Mouse (Mus musculus) ES-Bruce4 (cell line): Measurements from ENCODE around the gene Fzd2. TPM values are rescaled to one million over a fixed set of nuclear protein-coding genes. Genes with fewer than 3 reads are reported as not detected.
A peak's percentile ranks its signal among the peaks of the same experiment; 100 is the strongest.

Source experiments
- H3K27ac ChIP-seq: 2 replicates; pipeline ENCODE4 v1.5.1; 2012; ENCODE audit warnings: low read length, inconsistent platforms; ENCODE audit not compliant: insufficient read depth
- H3K27me3 ChIP-seq: 2 replicates; pipeline ENCODE4 v1.6.1; 2012; ENCODE audit warnings: mild to moderate bottlenecking, low read length, inconsistent platforms; ENCODE audit not compliant: control insufficient read depth, poor library complexity, insufficient read depth, severe bottlenecking
- H3K36me3 ChIP-seq: 2 replicates; pipeline ENCODE4 v1.6.1; 2012; ENCODE audit warnings: inconsistent platforms, mild to moderate bottlenecking, low read length, moderate library complexity; ENCODE audit not compliant: control insufficient read depth, poor library complexity, insufficient read depth, severe bottlenecking
- H3K4me1 ChIP-seq: one replicate; pipeline ENCODE4 v1.8.1; 2011; ENCODE audit warnings: low read length; ENCODE audit not compliant: control insufficient read depth, insufficient read depth
- H3K4me3 ChIP-seq: 2 replicates; pipeline ENCODE4 v1.5.1; 2011; ENCODE audit warnings: low read depth, mild to moderate bottlenecking, low read length
- H3K9ac ChIP-seq: 2 replicates; pipeline ENCODE4 v1.6.1; 2012; ENCODE audit warnings: low read depth, mild to moderate bottlenecking, inconsistent platforms; ENCODE audit not compliant: poor library complexity, severe bottlenecking
- H3K9me3 ChIP-seq: replicated peaks from 2 replicates; pipeline ENCODE4 v1.6.1; 2012; ENCODE audit warnings: mild to moderate bottlenecking, low read length, inconsistent platforms; ENCODE audit not compliant: control insufficient read depth, poor library complexity, insufficient read depth, severe bottlenecking
- CTCF ChIP-seq: IDR thresholded peaks from one replicate; pipeline ENCODE4 v1.8.1; 2011; ENCODE audit warnings: low read depth, low read length
- EP300 ChIP-seq: IDR thresholded peaks from 2 replicates; pipeline ENCODE4 v1.6.1; 2011; ENCODE audit warnings: low read depth, low read length; ENCODE audit not compliant: insufficient read depth
- POLR2A ChIP-seq: IDR thresholded peaks from one replicate; pipeline ENCODE4 v1.8.1; 2011; ENCODE audit warnings: low read length; ENCODE audit not compliant: insufficient read depth
- polyA plus RNA-seq: library from polyadenylated mRNA; stranded (reverse); fragments of >200 nt; gene quantifications from 2 replicates; pipeline ENCODE4 v1.2.4, GENCODE M21; 2011; ENCODE audit warnings: low read depth; ENCODE audit not compliant: missing spikeins, insufficient read depth, insufficient read length

Fzd2 gene
- polyA plus RNA-seq, 1 experiment = 30.3 TPM

DNA sequence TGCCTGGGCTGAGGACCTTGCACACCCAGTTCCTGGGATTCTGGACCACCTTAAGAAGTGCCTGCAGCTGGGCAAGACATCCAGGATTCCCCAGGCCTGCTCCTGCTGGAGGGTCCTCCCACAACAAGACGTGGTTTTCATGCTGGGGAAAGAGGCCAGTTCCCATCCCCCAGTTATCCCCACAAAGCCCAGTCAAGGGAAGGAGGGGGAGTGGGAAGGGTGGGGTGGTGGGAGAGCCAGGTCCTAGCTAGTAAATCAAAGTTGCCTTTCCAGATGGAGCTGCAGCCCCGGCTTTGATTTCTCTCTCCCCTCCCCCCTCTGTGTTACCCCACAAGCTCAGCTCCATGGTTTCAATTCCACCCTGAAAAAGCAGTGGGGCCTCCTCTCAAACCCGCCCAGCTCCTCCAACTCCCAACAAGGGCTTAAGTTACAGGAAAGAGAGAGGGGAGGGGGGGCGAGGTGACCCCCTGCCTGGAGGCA is 8.8 kb upstream of the Fzd2 start:
- TF ChIP-seq CTCF (no peak), EP300 (no peak), POLR2A (no peak)
- no peaks in the 10 kb centered on the region for H3K27me3 ChIP-seq
- H3K27ac ChIP-seq = peak overlapping the region; percentile 82
- no peak overlapping the region for H3K4me3 ChIP-seq
- no peaks in the 10 kb centered on the region for H3K36me3 ChIP-seq
- H3K4me1 ChIP-seq = peaks cover 6% of the 10 kb centered on the region
- peak overlapping the region; percentile 31 for H3K9ac ChIP-seq
- no peaks in the 10 kb centered on the region for H3K9me3 ChIP-seq

DNA sequence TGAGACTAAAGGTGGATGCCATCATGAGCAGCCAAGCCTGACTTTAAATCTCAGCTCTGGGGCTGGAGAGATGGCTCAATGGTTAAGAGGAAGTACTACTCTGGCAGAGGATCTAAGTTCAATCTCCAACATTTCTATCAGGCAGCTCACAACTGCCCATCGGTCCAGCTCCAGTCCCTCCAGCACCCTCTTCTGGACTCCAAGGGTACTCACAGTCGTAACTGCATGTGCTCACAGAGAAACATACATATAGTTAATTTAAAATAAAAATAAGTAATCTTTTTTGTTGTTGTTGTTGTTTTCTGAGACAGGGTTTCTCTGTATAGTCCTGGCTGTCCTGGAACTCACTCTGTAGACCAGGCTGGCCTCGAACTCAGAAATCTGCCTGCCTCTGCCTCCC is 4.3 kb upstream of the Fzd2 start:
- H3K9me3 ChIP-seq = no peaks in the 10 kb centered on the region
- no peak overlapping the region for H3K4me3 ChIP-seq
- TF ChIP-seq CTCF (peak; percentile 56), POLR2A (no peak), EP300 (no peak)
- no peak overlapping the region for H3K9ac ChIP-seq
- peaks cover 3% of the 10 kb centered on the region for H3K4me1 ChIP-seq
- H3K36me3 ChIP-seq = no peaks in the 10 kb centered on the region
- no peaks in the 10 kb centered on the region for H3K27me3 ChIP-seq
- H3K27ac ChIP-seq = no peak overlapping the region

DNA sequence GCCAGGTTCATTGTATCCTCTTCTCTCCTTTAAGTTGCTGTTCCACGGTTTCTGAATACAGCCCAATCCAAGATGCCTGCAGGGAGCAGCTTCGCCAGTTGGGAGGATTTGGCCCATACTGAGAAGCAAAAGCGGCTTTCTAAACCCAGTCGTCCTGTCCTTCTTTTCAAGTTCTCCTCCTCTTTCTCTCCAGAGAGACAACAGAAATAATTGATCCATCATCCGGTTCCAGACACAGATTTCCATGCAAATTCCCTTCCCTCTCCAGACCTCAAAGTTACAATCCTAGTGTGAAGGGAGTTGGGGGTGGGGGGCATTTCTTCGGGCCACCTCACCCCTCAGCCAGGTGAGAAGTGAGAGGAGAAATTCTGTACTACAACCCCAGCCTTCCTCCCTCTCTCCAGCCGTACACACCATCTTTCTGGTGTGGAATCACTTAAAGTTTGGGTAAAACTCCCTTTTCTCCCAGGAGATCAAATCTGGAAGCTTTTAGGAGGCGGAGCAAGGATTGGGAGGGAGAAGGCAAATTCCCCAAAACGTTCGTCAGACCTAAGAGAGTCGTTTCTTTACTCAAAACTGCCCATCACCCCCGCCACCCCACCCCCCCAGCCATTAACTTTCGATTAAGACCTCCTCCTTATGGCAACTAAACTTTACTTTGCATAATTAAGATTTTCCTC is 1.2 kb upstream of the Fzd2 start:
- Histone ChIP-seq H3K9me3 (no peaks in the 10 kb centered on the region), H3K27ac (peak overlapping the region; percentile 82), H3K4me3 (peak overlapping the region; percentile 6), H3K9ac (peak overlapping the region; percentile 64), H3K27me3 (peaks cover 2% of the 10 kb centered on the region; the same call in 1 of the 2 replicates), H3K4me1 (no peaks in the 10 kb centered on the region), H3K36me3 (no peaks in the 10 kb centered on the region; the same call in 1 of the 2 replicates)
- no peak for TF ChIP-seq CTCF
- no peak for TF ChIP-seq POLR2A
- TF ChIP-seq EP300 = no peak

DNA sequence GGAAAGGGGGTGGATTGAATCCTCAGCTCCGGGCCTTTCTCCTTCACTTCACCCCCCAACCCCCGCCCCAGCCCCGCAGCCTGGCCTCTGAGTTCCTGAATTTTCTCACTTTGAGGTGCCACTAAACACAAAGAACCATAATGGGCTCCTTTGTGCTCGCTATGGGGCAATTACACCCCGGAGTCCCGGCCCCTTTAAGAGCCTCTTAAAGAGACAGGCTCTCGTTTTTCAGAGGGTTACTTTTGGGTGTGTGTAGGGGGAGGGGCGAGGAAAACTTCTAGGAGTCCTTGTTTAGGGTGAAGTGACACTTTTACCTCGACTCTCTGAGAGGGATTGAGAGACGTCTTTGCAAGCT is 723 bp upstream of the Fzd2 start:
- no peaks in the 10 kb centered on the region; the same call in 1 of the 2 replicates for H3K36me3 ChIP-seq
- peaks cover 2% of the 10 kb centered on the region; the same call in 1 of the 2 replicates for H3K27me3 ChIP-seq
- H3K9me3 ChIP-seq = no peaks in the 10 kb centered on the region
- peak overlapping the region; percentile 62 for H3K27ac ChIP-seq
- peak overlapping the region; percentile 64 for H3K9ac ChIP-seq
- H3K4me1 ChIP-seq = no peaks in the 10 kb centered on the region
- peak overlapping the region; percentile 75; the same call in 1 of the 2 replicates for H3K4me3 ChIP-seq
- TF ChIP-seq CTCF (no peak), POLR2A (no peak), EP300 (no peak)

DNA sequence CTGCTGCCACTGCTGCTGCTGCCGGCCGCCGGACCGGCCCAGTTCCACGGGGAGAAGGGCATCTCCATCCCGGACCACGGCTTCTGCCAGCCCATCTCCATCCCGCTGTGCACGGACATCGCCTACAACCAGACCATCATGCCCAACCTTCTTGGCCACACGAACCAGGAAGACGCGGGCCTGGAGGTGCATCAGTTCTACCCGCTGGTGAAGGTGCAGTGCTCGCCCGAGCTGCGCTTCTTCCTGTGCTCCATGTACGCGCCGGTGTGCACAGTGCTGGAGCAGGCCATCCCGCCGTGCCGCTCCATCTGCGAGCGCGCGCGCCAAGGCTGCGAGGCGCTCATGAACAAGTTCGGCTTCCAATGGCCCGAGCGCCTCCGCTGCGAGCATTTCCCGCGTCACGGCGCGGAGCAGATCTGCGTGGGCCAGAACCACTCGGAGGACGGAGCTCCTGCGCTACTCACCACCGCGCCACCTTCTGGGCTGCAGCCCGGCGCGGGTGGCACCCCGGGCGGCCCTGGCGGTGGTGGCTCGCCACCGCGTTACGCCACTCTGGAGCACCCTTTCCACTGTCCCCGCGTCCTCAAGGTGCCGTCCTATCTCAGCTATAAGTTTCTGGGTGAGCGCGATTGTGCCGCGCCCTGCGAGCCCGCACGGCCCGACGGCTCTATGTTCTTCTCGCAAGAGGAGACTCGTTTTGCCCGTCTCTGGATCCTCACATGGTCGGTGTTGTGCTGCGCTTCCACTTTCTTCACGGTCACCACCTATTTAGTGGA is 769 bp downstream of the Fzd2 start:
- Histone ChIP-seq H3K27me3 (peaks cover 2% of the 10 kb centered on the region; the same call in 1 of the 2 replicates), H3K4me3 (peak overlapping the region; percentile 75), H3K9me3 (no peaks in the 10 kb centered on the region), H3K36me3 (no peaks in the 10 kb centered on the region; the same call in 1 of the 2 replicates), H3K4me1 (no peaks in the 10 kb centered on the region), H3K27ac (no peak overlapping the region), H3K9ac (peak overlapping the region; percentile 64)
- TF ChIP-seq CTCF (no peak), POLR2A (no peak), EP300 (no peak)
